Mouse (Mus musculus) limb, embryonic 14.5 days (tissue): Measurements from ENCODE around the gene Kras. TPM values are rescaled to one million over a fixed set of nuclear protein-coding genes. Genes with fewer than 3 reads are reported as not detected.
A peak's percentile ranks its signal among the peaks of the same experiment; 100 is the strongest.

ENCODE experiments used
- ATAC-seq: fragments of 200-750 bp; cut with Nextera tagmentation; 2 replicates; pipeline ENCODE4 v1.8.0; 2017; ENCODE audit warnings: low read depth, moderate number of reproducible peaks, moderate TSS enrichment; ENCODE audit not compliant: low FRiP score
- DNase-seq: peaks from one replicate; pipeline ENCODE4 v3.0.0-alpha.2; 2015; ENCODE audit warnings: low spot score
- H3K27ac ChIP-seq: fragments of 300-500 bp; sonication (generic); replicated peaks from 2 replicates; pipeline ENCODE4 v1.5.1; 2014; ENCODE audit warnings: low read depth, mild to moderate bottlenecking, low read length, moderate library complexity, mixed read lengths
- H3K27me3 ChIP-seq: fragments of 300-500 bp; sonication (generic); 2 replicates; pipeline ENCODE4 v1.6.1; 2014; ENCODE audit warnings: low read length, mixed read lengths; ENCODE audit not compliant: control insufficient read depth, insufficient read depth
- H3K36me3 ChIP-seq: fragments of 300-500 bp; sonication (generic); 2 replicates; pipeline ENCODE4 v1.6.1; 2014; ENCODE audit warnings: mild to moderate bottlenecking, low read length, moderate library complexity, mixed read lengths; ENCODE audit not compliant: control insufficient read depth, insufficient read depth
- H3K4me1 ChIP-seq: fragments of 300-500 bp; sonication (generic); 2 replicates; pipeline ENCODE4 v1.6.1; 2014; ENCODE audit warnings: antibody characterized with exemption, low read length, mixed read lengths; ENCODE audit not compliant: control insufficient read depth, insufficient read depth
- H3K4me2 ChIP-seq: fragments of 300-500 bp; sonication (generic); replicated peaks from 2 replicates; pipeline ENCODE4 v1.6.1; 2014; ENCODE audit warnings: low read depth, mild to moderate bottlenecking, low read length, moderate library complexity; ENCODE audit not compliant: severe bottlenecking
- H3K4me3 ChIP-seq: fragments of 300-500 bp; sonication (generic); replicated peaks from 2 replicates; pipeline ENCODE4 v1.5.1; 2014; ENCODE audit warnings: low read length
- H3K9ac ChIP-seq: fragments of 300-500 bp; sonication (generic); 2 replicates; pipeline ENCODE4 v1.6.1; 2014; ENCODE audit warnings: mild to moderate bottlenecking, low read depth, low read length, moderate library complexity; ENCODE audit not compliant: severe bottlenecking
- H3K9me3 ChIP-seq: fragments of 300-500 bp; sonication (generic); 2 replicates; pipeline ENCODE4 v1.6.1; 2016; ENCODE audit warnings: low read length; ENCODE audit not compliant: control insufficient read depth
- POLR2A ChIP-seq: fragments of 200-500 bp; IDR thresholded peaks from 2 replicates; pipeline ENCODE4 v1.8.0; 2012; ENCODE audit warnings: inconsistent platforms, mild to moderate bottlenecking, moderate library complexity, borderline replicate concordance; ENCODE audit not compliant: insufficient read depth, insufficient read length; ENCODE audit errors: extremely low read depth
- WGBS: fragments of 180-500 bp; shearing (Covaris S2); extraction: QIAGEN DNeasy Blood & Tissue Kit; methylation state at CpG from one replicate; pipeline ENCODE4 v1.1.7; 2014; 5-methylcytosine and 5-hydroxymethylcytosine counted together
- polyA plus RNA-seq, 2 experiments: library from polyadenylated mRNA; depleted of rRNA in 1 of 2; stranded (reverse) in 1 of 2; unstranded in 1 of 2; fragments of >200 nt; fragmentation: Nextera tagmentation in 1 of 2; extraction: Ambion mirVana in 1 of 2; gene quantifications; 2 replicates each; pipeline versions ENCODE4 v1.2.1 to v1.2.3; 2012 to 2014

Kras gene
- polyA plus RNA-seq, 2 experiments, result 33.3 to 67.8 TPM

DNA sequence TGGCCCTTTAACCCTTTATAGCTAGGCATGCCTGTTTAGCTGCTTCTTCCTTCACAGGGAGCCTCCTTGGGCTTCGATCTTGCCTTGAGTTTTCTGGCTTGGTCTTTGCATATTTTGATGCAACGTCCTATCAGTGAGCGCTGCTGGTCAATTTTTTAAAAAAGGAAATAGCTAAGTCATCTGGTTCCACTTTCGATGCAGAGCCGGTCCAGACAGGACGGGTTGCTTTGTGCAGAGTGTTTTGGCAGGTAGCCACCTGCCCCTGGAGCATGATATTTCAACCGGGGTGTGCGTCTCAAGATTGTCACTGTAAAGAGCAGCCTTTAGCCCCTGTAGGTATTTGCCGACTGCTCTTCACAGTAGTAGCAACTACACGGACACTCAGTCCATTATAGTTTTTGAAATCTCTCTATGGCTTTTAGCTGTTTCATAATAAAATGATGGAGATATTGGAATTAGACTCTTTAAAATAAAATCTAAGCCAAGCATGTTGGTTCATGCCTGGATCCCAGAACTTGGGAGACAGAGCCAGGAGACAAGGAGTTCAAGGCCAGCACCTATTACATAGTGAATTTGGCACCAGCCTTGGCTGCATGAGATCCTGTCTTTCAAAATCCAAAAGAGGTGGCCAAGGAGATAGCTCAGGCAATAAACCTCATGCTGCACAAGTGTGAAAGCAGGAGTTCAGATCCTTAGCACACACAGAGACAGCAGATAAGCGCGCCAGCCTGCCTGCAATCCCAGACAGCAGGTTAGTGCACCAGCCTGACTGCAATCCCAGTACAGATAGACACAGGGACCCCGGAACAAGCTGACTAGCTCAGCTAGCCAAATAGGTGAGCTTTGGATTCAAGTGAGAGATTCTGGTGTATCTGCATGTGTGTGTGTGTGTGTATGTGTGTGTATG, 41.6 kb upstream of the Kras start:
- Histone ChIP-seq H3K27me3 (no peaks in the 10 kb centered on the region), H3K27ac (peak overlapping the region; percentile 21), H3K9me3 (no peaks in the 10 kb centered on the region), H3K36me3 (no peaks in the 10 kb centered on the region), H3K4me3 (no peak overlapping the region), H3K4me1 (peaks cover 21% of the 10 kb centered on the region), H3K9ac (no peak overlapping the region), H3K4me2 (peak overlapping the region; percentile 13; the same call in 1 of the 2 replicates)
- DNase-seq (peak; percentile 83), ATAC-seq (peak; percentile 84)
- WGBS, result 32% methylated on average over 13 of the region's 13 CpGs
- TF ChIP-seq POLR2A, result no peak

DNA sequence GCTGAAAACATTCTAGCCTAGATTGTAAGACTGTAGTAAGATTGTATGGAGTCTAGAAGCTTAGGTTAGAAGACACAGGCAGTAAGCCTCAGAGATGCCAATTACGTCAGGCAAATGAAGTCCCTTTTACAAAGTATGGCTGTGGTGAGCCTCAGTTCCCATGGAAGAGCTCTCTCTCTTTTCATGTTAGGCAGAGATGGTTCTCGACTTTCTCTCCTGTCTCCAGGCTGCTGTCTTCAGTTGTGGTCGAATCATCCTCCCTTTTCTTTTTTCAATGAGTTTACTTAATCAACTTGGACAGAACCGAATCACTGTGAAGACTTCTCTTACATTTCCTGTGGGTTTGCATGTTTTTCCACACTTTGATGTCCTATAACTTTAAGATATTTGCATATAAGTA, 35.6 kb upstream of the Kras start:
- ATAC-seq (no peak), DNase-seq (no peak)
- no peak overlapping the region for H3K27ac ChIP-seq
- H3K9me3 ChIP-seq, result no peaks in the 10 kb centered on the region
- no peaks in the 10 kb centered on the region for H3K27me3 ChIP-seq
- 81% methylated on average over 4 of the region's 4 CpGs for WGBS
- no peak for TF ChIP-seq POLR2A
- H3K9ac ChIP-seq, result no peak overlapping the region
- H3K4me2 ChIP-seq, result no peak overlapping the region
- peaks cover 8% of the 10 kb centered on the region for H3K4me1 ChIP-seq
- no peaks in the 10 kb centered on the region for H3K36me3 ChIP-seq
- H3K4me3 ChIP-seq, result no peak overlapping the region

DNA sequence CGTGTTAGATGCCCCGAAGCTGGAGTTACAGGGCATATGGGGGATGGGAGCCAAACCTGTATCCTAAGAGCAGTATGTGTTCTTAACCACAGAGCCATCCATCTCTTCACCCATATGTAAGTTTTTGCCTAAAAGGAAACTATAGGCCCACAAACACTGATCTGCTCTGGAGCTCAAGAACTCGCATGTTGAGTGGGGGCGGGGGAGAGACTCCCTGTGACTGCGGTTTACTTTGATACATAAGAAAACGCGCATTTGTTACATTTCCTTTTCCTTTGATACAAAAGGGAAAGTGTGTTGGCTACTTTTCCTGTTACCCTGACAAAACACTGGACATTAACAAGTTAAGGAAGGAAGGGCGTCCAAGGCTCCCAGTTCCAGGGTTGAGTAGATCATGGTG, 34.2 kb upstream of the Kras start:
- Histone ChIP-seq H3K27ac (no peak overlapping the region), H3K4me2 (no peak overlapping the region), H3K4me1 (peaks cover 6% of the 10 kb centered on the region), H3K9me3 (no peaks in the 10 kb centered on the region), H3K27me3 (no peaks in the 10 kb centered on the region), H3K36me3 (no peaks in the 10 kb centered on the region), H3K9ac (no peak overlapping the region), H3K4me3 (no peak overlapping the region)
- TF ChIP-seq POLR2A, result no peak
- DNase-seq (no peak), ATAC-seq (no peak)
- WGBS, result 87% methylated on average over 8 of the region's 8 CpGs

- Histone ChIP-seq H3K27ac (no peak overlapping the region), H3K9ac (no peak overlapping the region), H3K4me2 (no peak overlapping the region), H3K4me3 (no peak overlapping the region), H3K4me1 (0 out of 2 replicates have a peak, but pooled peaks cover 2% of the 10 kb centered on the region), H3K27me3 (no peaks in the 10 kb centered on the region), H3K9me3 (no peaks in the 10 kb centered on the region), H3K36me3 (no peaks in the 10 kb centered on the region)
- TF ChIP-seq POLR2A, result no peak
- ATAC-seq (no peak), DNase-seq (no peak)
- 65% methylated on average over 9 of the region's 9 CpGs for WGBS
Observed at GRCm38 (mm10) chr6:145277138-145277763, 27.2 kb upstream of the Kras start.

DNA sequence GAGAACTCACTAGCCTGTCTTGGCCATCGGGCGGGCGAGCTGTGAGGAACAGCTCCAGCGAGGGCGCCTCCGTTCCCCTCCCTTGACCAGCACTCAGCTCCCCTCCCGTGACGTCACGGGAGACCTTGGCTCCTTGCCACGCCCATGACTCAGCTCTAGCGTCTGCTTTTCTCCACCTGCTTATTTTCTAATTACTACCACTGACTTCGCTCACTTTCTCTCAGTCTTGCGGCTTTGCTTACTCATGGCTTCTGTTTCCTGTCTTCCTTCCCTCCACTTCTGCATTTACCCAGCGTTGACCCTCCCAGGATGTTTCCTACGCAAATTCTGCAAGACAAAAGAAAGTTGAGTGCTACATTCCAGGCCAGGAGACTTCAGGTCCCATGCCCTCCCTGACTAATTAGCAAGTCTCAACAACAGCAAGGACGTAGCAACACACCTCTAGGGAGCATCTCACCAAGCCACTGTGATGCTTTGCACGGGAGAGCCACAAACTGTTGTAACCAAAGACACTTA, 26.3 kb upstream of the Kras start:
- H3K9ac ChIP-seq, result no peak overlapping the region
- no peak overlapping the region; the same call in 1 of the 2 replicates for H3K4me3 ChIP-seq
- H3K36me3 ChIP-seq, result no peaks in the 10 kb centered on the region
- 3% methylated on average over 17 of the region's 17 CpGs for WGBS
- DNase-seq (peak; percentile 73), ATAC-seq (no peak; the same call in 1 of the 2 replicates)
- H3K27me3 ChIP-seq, result no peaks in the 10 kb centered on the region
- TF ChIP-seq POLR2A, result no peak
- H3K27ac ChIP-seq, result no peak overlapping the region
- H3K9me3 ChIP-seq, result no peaks in the 10 kb centered on the region
- 0 out of 2 replicates have a peak, but pooled peaks cover 2% of the 10 kb centered on the region for H3K4me1 ChIP-seq
- peak overlapping the region; percentile 35 for H3K4me2 ChIP-seq
